Mouse (Mus musculus): ENCODE measurements around the gene Pqbp1. TPM values are rescaled to one million over a fixed set of nuclear protein-coding genes. Genes with fewer than 3 reads are reported as not detected.

Pqbp1 gene
- total and polyA plus RNA-seq, 3 experiments = 94.3 to 119 (median 96.6) TPM

DNA sequence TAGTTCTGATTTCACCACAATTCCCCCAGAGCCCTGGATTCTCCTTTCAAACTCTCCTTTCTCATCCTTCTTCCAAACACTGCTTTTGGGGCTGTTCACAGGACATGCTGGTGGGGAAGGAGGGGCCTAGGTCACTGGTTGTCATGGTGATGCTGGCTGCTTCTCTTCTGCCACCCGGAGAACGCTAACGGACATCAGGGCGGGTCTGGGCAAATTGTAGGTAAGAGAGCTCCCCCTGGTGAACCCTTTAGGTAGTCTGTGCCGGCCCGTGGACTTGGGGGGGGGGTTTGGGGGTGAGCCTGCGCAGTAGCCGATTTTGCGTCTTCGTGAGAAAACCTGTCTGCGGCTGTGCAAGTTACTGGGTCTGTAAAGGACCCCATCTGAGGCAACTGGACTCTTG lies 19.2 kb downstream of the Pqbp1 start (continued):
- peak; percentile 67 for TF ChIP-seq RAD21 (IDR thresholded peaks at IDR 0.05; ENCODE audit: low read depth, low read length)
- peak; percentile 74 for TF ChIP-seq MXI1 (IDR thresholded peaks at IDR 0.05; ENCODE audit: low read depth, low read length)
- TF ChIP-seq CTCF (conservative IDR thresholded peaks at IDR 0.05 in 1 of 2, IDR thresholded peaks at IDR 0.05 in 1 of 2; ENCODE audit: low read depth in 2 of 2, low read length in 2 of 2) = peak in 1 of 2 experiments; percentile 72; a peak in 2 of 4 replicates
- no peak for TF ChIP-seq ZMIZ1 (IDR thresholded peaks at IDR 0.05; ENCODE audit: low read depth, low read length)
- 0 out of 2 replicates have a peak, but pooled peaks have one; percentile 28 for TF ChIP-seq POLR2AphosphoS2 (IDR thresholded peaks at IDR 0.05; ENCODE audit: low read depth, low read length)
- TF ChIP-seq RCOR1 (conservative IDR thresholded peaks at IDR 0.05; ENCODE audit: low read depth, low read length) = no peak
- no peak for TF ChIP-seq IRF4 (IDR thresholded peaks at IDR 0.05; ENCODE audit: low read depth, low read length)
- no peak for TF ChIP-seq GABPA (IDR thresholded peaks at IDR 0.05; ENCODE audit: insufficient replicate concordance, low read depth, low read length)
- TF ChIP-seq ZC3H11A (IDR thresholded peaks at IDR 0.05; ENCODE audit: low read depth, low read length) = no peak
- no peak for TF ChIP-seq KAT2A (IDR thresholded peaks at IDR 0.05; ENCODE audit: insufficient replicate concordance, low read length)
- TF ChIP-seq ETS1 (conservative IDR thresholded peaks at IDR 0.05; ENCODE audit: low read depth, low read length) = no peak
- no peak for TF ChIP-seq ZNF384 (IDR thresholded peaks at IDR 0.05; ENCODE audit: low read depth, low read length)
- TF ChIP-seq PAX5 (IDR thresholded peaks at IDR 0.05; ENCODE audit: low read length) = no peak
- no peak for TF ChIP-seq USF1 (IDR thresholded peaks at IDR 0.05; ENCODE audit: low read depth, low read length)
- no peak for TF ChIP-seq CHD2 (IDR thresholded peaks at IDR 0.05; ENCODE audit: low read length)
- TF ChIP-seq JUND (conservative IDR thresholded peaks at IDR 0.05; ENCODE audit: low read depth, low read length) = no peak
- TF ChIP-seq ELF1 (IDR thresholded peaks at IDR 0.05; ENCODE audit: low read depth, low read length) = no peak
- TF ChIP-seq BHLHE40 (IDR thresholded peaks at IDR 0.05; ENCODE audit: low read depth, low read length) = no peak
- TF ChIP-seq ZKSCAN1 (IDR thresholded peaks at IDR 0.05; ENCODE audit: borderline replicate concordance, low read depth, low read length) = no peak
- peak; percentile 82 for TF ChIP-seq NRF1 (IDR thresholded peaks at IDR 0.05; ENCODE audit: low read depth, low read length)
- no peak for TF ChIP-seq MYC (IDR thresholded peaks at IDR 0.05; ENCODE audit: low read depth, low read length)
- TF ChIP-seq HCFC1 (IDR thresholded peaks at IDR 0.05; ENCODE audit: low read depth, low read length) = no peak

DNA sequence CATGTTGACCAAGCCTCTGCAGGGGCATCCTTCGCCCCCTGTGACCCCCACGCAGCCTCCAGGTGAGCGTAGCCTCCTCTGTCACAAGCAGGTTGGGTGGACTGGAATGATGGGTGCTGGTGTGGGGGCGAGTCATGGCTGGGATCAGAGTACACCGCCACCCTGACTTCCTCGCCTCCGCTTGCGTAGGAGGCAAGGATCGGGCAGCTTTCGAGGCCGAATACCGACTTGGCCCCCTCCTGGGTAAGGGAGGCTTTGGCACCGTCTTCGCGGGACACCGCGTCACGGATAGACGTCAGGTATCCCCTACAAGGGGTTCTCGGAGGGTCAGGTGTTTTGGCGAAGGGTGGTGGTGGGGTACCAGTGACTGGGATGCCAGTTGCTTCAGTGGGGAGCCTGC lies 20.6 kb downstream of the Pqbp1 start:
- no peaks in the 10 kb centered on the region for H3K27me3 ChIP-seq (replicated peaks)
- H3K27ac ChIP-seq (ENCODE audit: insufficient read depth, low read depth) = peak overlapping the region; percentile 90

More for the DNA sequence above, 20.6 kb downstream of the Pqbp1 start:
- dilution Hi-C loops (cut with MboI; ENCODE audit: extremely low pct_ligation_motif_present, extremely low pct_unique_long_range_greater_than_20kb, low sequenced_read_pairs) = no loop called here
- H3K79me2 ChIP-seq (replicated peaks; ENCODE audit: control insufficient read depth, extremely low read depth, insufficient read depth, poor library complexity, severe bottlenecking) = peaks cover 42% of the 10 kb centered on the region
- H3K4me2 ChIP-seq (ENCODE audit: insufficient read depth, low read depth, poor library complexity, severe bottlenecking) = no peak overlapping the region
- peaks cover 39 to 48% of the 10 kb centered on the region in 2 experiments for H3K36me3 ChIP-seq (replicated peaks in 1 of 2; ENCODE audit: control insufficient read depth in 1 of 2, insufficient read depth in 1 of 2, low read length in 1 of 2)
- peaks cover 4 to 20% of the 10 kb centered on the region in 2 experiments; a peak in 2 of 4 replicates for H3K4me1 ChIP-seq (ENCODE audit: control insufficient read depth in 1 of 2, insufficient read depth in 2 of 2)
- H3K9me3 ChIP-seq (replicated peaks; ENCODE audit: low read length) = no peaks in the 10 kb centered on the region
- H3K4me3 ChIP-seq (replicated peaks in 1 of 3; ENCODE audit: low read depth in 2 of 3, low read length in 2 of 3, poor library complexity in 1 of 3) = peak overlapping the region; percentile 79 to 100 (median 82)
- in situ Hi-C loops (cut with MboI; ENCODE audit: low pct_ligation_motif_present, low pct_unique_long_range_greater_than_20kb, low sequenced_read_pairs) = no loop called here
- DNase-seq (ENCODE audit: extremely low read depth) = no peak
- TF ChIP-seq EP300 (IDR thresholded peaks at IDR 0.05; ENCODE audit: low read length) (no peak), UBTF (IDR thresholded peaks at IDR 0.05; ENCODE audit: low read depth, low read length) (peak; percentile 16; the same call in 1 of the 2 replicates)
- peak overlapping the region; percentile 97 for H3K9ac ChIP-seq (ENCODE audit: insufficient read depth, low read depth)

All from CH12.LX (cell line).